Mouse (Mus musculus) forebrain, postnatal 0 days (tissue): ENCODE results near the gene Gm2663. TPM values are rescaled to one million over a fixed set of nuclear protein-coding genes. Genes with fewer than 3 reads are reported as not detected.
"Not testable (repeated sequence)": the region's sequence is repeated elsewhere in the genome, so short reads cannot be mapped to it uniquely, and the experiment has no call there.

Experiments used
- ATAC-seq: fragments of 200-750 bp; cut with Nextera tagmentation; 2 replicates; pipeline ENCODE4 v1.8.0; 2017; ENCODE audit warnings: mild to moderate bottlenecking, moderate library complexity
- DNase-seq: peaks from one replicate; pipeline ENCODE4 v3.0.0-alpha.2; 2015
- H3K27ac ChIP-seq: fragments of 300-500 bp; sonication (generic); 2 replicates; pipeline ENCODE4 v1.5.1; 2014; ENCODE audit warnings: low read depth, mild to moderate bottlenecking, antibody characterized with exemption, low read length, moderate library complexity, mixed read lengths
- H3K27me3 ChIP-seq: fragments of 300-500 bp; sonication (generic); 2 replicates; pipeline ENCODE4 v1.6.1; 2014; ENCODE audit warnings: mild to moderate bottlenecking, low read length, mixed read lengths; ENCODE audit not compliant: insufficient read depth
- H3K36me3 ChIP-seq: fragments of 300-500 bp; sonication (generic); 2 replicates; pipeline ENCODE4 v1.6.1; 2014; ENCODE audit warnings: mild to moderate bottlenecking, moderate library complexity; ENCODE audit not compliant: insufficient read depth
- H3K4me1 ChIP-seq: fragments of 300-500 bp; sonication (generic); 2 replicates; pipeline ENCODE4 v1.6.1; 2014; ENCODE audit warnings: antibody characterized with exemption; ENCODE audit not compliant: insufficient read depth
- H3K4me2 ChIP-seq: fragments of 300-500 bp; sonication (generic); 2 replicates; pipeline ENCODE4 v1.6.1; 2014; ENCODE audit warnings: low read depth, mild to moderate bottlenecking, moderate library complexity
- H3K4me3 ChIP-seq: fragments of 300-500 bp; sonication (generic); 2 replicates; pipeline ENCODE4 v1.5.1; 2014; ENCODE audit warnings: low read depth, low read length, mixed read lengths
- H3K9ac ChIP-seq: fragments of 300-500 bp; sonication (generic); 2 replicates; pipeline ENCODE4 v1.6.1; 2014; ENCODE audit warnings: mild to moderate bottlenecking
- H3K9me3 ChIP-seq: fragments of 300-500 bp; sonication (generic); 2 replicates; pipeline ENCODE4 v1.6.1; 2016; ENCODE audit warnings: low read length
- CTCF ChIP-seq: sonication (generic); IDR thresholded peaks from 2 replicates; pipeline ENCODE4 v1.5.1; 2016; ENCODE audit warnings: antibody characterized with exemption, control low read depth, low read depth
- WGBS: fragments of 180-500 bp; shearing (Covaris S2); extraction: QIAGEN DNeasy Blood & Tissue Kit; methylation state at CpG from one replicate; pipeline ENCODE4 v1.1.7; 2014; 5-methylcytosine and 5-hydroxymethylcytosine counted together
- polyA plus RNA-seq: library from polyadenylated mRNA; unstranded; fragments of >200 nt; fragmentation: Nextera tagmentation; extraction: Ambion mirVana; gene quantifications from 2 replicates; pipeline ENCODE4 v1.2.1, GENCODE M21; 2015
- total RNA-seq: library from RNA; depleted of rRNA; stranded (reverse); fragments of >200 nt; gene quantifications from 2 replicates; pipeline ENCODE4 v1.2.3, GENCODE M21; 2014; rRNA removed

The Gm2663 gene
- total and polyA plus RNA-seq, 2 experiments from 2014 or later = not detected

DNA sequence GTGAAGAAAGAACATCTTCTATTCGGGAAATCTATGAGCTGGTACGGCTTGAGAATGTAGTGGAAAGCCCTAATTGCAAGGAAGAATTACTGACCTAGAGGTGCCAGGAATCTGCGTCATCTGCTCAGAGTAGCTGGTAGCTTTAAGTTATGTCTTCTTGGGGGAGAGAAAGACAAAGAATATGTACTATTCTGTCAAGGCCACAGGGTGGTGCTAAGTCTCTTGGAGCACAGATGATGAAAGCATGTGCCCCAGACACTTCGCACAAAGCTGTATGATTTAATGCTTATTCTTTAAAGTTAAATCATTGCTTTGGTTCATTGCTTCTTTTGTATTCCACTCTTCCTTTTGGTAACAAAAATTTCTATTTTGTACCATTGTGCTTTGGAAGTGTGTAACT is 15.8 kb upstream of the Gm2663 start:
- WGBS = 62% methylated on average over 4 of the region's 4 CpGs
- Histone ChIP-seq H3K27ac (no peak overlapping the region), H3K4me2 (no peak overlapping the region), H3K4me3 (no peak overlapping the region), H3K9me3 (no peaks in the 10 kb centered on the region), H3K36me3 (no peaks in the 10 kb centered on the region), H3K27me3 (no peaks in the 10 kb centered on the region), H3K4me1 (no peaks in the 10 kb centered on the region), H3K9ac (no peak overlapping the region)
- DNase-seq = peak; percentile 3
- peak; percentile 69 for ATAC-seq
- TF ChIP-seq CTCF = peak; percentile 19; the same call in 1 of the 2 replicates

DNA sequence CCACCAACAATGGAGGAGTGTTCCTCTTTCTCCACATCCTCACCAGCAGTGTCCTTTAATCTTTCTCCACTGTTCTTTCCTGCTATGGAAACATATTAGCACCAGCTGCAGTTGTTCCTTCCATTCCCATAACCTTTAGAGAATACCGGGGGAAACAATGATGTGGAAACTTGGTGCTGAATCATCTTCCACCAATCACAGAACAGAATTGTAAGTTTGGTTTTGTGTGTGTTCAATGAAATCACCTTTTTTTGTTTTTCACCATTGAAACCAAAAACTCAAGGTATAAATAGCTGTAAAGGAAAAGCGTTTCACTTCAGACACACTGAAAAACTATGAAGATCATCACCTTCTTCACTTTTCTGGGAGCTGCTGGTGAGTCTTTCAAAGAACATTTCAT is 34.8 kb downstream of the Gm2663 start, which contains the start of gene 1810009J06Rik:
Gene 1810009J06Rik, plus strand, starts transcription at position 301 of the 400 bp plus-strand sequence.
- not testable (repeated sequence) for H3K27me3 ChIP-seq, H3K4me3 ChIP-seq, H3K4me1 ChIP-seq, H3K9ac ChIP-seq, H3K4me2 ChIP-seq, H3K36me3 ChIP-seq, DNase-seq, ATAC-seq, H3K27ac ChIP-seq, H3K9me3 ChIP-seq
- WGBS = 89% methylated on average over 2 of the region's 2 CpGs

DNA sequence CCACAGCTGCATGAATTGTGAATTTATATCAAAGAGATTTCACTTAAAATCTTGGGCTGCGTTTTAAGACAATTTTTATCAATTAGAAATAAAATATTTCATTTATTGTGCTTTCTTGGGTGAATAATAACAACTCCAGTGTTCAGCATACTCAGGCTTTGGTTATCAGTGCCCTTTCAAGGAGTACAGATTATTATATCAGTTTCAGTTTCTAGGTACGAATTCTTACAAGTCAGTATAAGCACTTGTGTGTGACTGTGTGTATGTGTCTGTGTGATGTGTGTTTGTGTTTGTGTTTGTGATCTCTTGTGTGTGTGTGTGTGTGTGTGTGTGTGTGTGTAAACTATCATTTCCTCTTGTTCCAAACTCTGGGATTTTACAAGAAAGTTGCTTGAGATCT is 45.6 kb downstream of the Gm2663 start:
- H3K4me2 ChIP-seq = no peak overlapping the region
- H3K4me3 ChIP-seq = no peak overlapping the region
- H3K4me1 ChIP-seq = no peaks in the 10 kb centered on the region
- H3K27ac ChIP-seq = no peak overlapping the region
- TF ChIP-seq CTCF = no peak
- WGBS = 73% methylated on average over 2 of the region's 2 CpGs
- ATAC-seq = no peak
- no peaks in the 10 kb centered on the region for H3K36me3 ChIP-seq
- no peak overlapping the region for H3K9ac ChIP-seq
- H3K27me3 ChIP-seq = no peaks in the 10 kb centered on the region
- no peak for DNase-seq
- no peaks in the 10 kb centered on the region for H3K9me3 ChIP-seq

DNA sequence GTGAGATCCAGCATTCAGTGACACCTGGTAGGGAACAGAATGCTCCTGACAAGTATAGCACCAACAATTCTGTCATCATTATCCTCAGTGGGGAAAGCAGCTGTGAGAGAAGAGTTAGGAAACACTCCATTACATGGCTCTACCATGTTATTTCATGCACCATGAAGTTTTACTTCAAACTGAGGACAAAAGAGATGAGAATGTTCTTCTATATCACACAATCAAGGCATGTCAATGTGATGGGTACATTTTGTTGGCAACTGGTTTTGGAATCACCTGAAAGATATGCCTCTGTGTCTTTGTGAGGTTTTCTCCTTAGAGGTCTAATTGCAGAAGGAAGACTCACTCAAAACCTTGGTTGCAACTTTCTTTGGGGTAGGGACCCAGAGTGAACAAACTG is 47.5 kb downstream of the Gm2663 start, which contains the start of gene Gm4744:
Gene Gm4744, minus strand, starts transcription at position 101 of the 400 bp plus-strand sequence.
- H3K36me3 ChIP-seq = no peaks in the 10 kb centered on the region
- no peak within 1 kb of the TSS for H3K4me2 ChIP-seq
- no peaks in the 10 kb centered on the region for H3K4me1 ChIP-seq
- no peaks in the 10 kb centered on the region for H3K9me3 ChIP-seq
- no peak for ATAC-seq
- no peak for DNase-seq
- no peak within 1 kb of the TSS for H3K4me3 ChIP-seq
- no peak within 1 kb of the TSS for H3K27ac ChIP-seq
- no peaks in the 10 kb centered on the region for H3K27me3 ChIP-seq
- TF ChIP-seq CTCF = no peak
- H3K9ac ChIP-seq = no peak within 1 kb of the TSS

Other genes starting within 250 kb of the Gm2663 start
- not detected in 2 replicates for gene Moxd2, start 112.0 kb downstream of the Gm2663 start, total RNA-seq
- gene Moxd2, start 112.0 kb downstream of the Gm2663 start, polyA plus RNA-seq = not detected in 2 replicates
- gene Prss58, start 99.1 kb downstream of the Gm2663 start, total RNA-seq = not detected in 2 replicates
- gene Prss58, start 99.1 kb downstream of the Gm2663 start, polyA plus RNA-seq = not detected in 2 replicates
- not detected in 2 replicates for gene 1700074P13Rik, start 58.9 kb downstream of the Gm2663 start, total RNA-seq
- not detected in 2 replicates for gene 1700074P13Rik, start 58.9 kb downstream of the Gm2663 start, polyA plus RNA-seq
- gene Gm4744, start 47.6 kb downstream of the Gm2663 start, total RNA-seq = not detected in 2 replicates
- gene Gm4744, start 47.6 kb downstream of the Gm2663 start, polyA plus RNA-seq = not detected in 2 replicates
- gene 1810009J06Rik, start 34.7 kb downstream of the Gm2663 start, total RNA-seq = not detected in 2 replicates
- not detected in 2 replicates for gene 1810009J06Rik, start 34.7 kb downstream of the Gm2663 start, polyA plus RNA-seq
- not detected in 2 replicates for gene 2210010C04Rik, start 36.0 kb upstream of the Gm2663 start, total RNA-seq
- gene 2210010C04Rik, start 36.0 kb upstream of the Gm2663 start, polyA plus RNA-seq = not detected in 2 replicates